Mouse (Mus musculus) limb, embryonic 12.5 days (tissue): ENCODE data around the gene Acss1. TPM values are rescaled to one million over a fixed set of nuclear protein-coding genes. Genes with fewer than 3 reads are reported as not detected.

Source experiments
- ATAC-seq: fragments of 200-750 bp; cut with Nextera tagmentation; 2 replicates; pipeline ENCODE4 v1.8.0; 2017; ENCODE audit warnings: low read depth, moderate TSS enrichment; ENCODE audit not compliant: insufficient number of reproducible peaks, insufficient read depth, low FRiP score, low TSS enrichment
- H3K27ac ChIP-seq: fragments of 300-500 bp; sonication (generic); 2 replicates; pipeline ENCODE4 v1.5.1; 2016; ENCODE audit warnings: mild to moderate bottlenecking, moderate library complexity
- H3K27me3 ChIP-seq: fragments of 300-500 bp; sonication (generic); 2 replicates; pipeline ENCODE4 v1.6.1; 2016; ENCODE audit warnings: mild to moderate bottlenecking, moderate library complexity
- H3K36me3 ChIP-seq: fragments of 300-500 bp; sonication (generic); 2 replicates; pipeline ENCODE4 v1.6.1; 2016; ENCODE audit warnings: mild to moderate bottlenecking, moderate library complexity
- H3K4me1 ChIP-seq: fragments of 300-500 bp; sonication (generic); replicated peaks from 2 replicates; pipeline ENCODE4 v1.6.1; 2016
- H3K4me2 ChIP-seq: fragments of 300-500 bp; sonication (generic); 2 replicates; pipeline ENCODE4 v1.6.1; 2016; ENCODE audit warnings: mild to moderate bottlenecking, moderate library complexity
- H3K4me3 ChIP-seq: fragments of 300-500 bp; sonication (generic); replicated peaks from 2 replicates; pipeline ENCODE4 v1.5.1; 2016; ENCODE audit warnings: mild to moderate bottlenecking
- H3K9ac ChIP-seq: fragments of 300-500 bp; sonication (generic); replicated peaks from 2 replicates; pipeline ENCODE4 v1.6.1; 2016; ENCODE audit warnings: mild to moderate bottlenecking, moderate library complexity
- H3K9me3 ChIP-seq: fragments of 300-500 bp; sonication (generic); 2 replicates; pipeline ENCODE4 v1.6.1; 2016; ENCODE audit warnings: mild to moderate bottlenecking, moderate library complexity
- WGBS: fragments of 180-500 bp; shearing (Covaris S2); methylation state at CpG from one replicate; pipeline ENCODE4 v1.1.7; 2016; 5-methylcytosine and 5-hydroxymethylcytosine counted together
- polyA plus RNA-seq: library from polyadenylated mRNA; unstranded; fragments of >200 nt; fragmentation: Nextera tagmentation; extraction: Ambion mirVana; gene quantifications from 2 replicates; pipeline ENCODE4 v1.2.1, GENCODE M21; 2016

Gene Acss1
- polyA plus RNA-seq, 1 experiment from 2014 or later, result 5.2 TPM

- 87% methylated on average over 2 of the region's 2 CpGs for WGBS
- no peak overlapping the region for H3K4me3 ChIP-seq
- no peak for ATAC-seq
- peaks cover 3% of the 10 kb centered on the region; the same call in 1 of the 2 replicates for H3K9me3 ChIP-seq
- H3K27me3 ChIP-seq, result no peaks in the 10 kb centered on the region
- H3K27ac ChIP-seq, result no peak overlapping the region
- no peak overlapping the region for H3K4me2 ChIP-seq
- peaks cover 11% of the 10 kb centered on the region for H3K4me1 ChIP-seq
- no peak overlapping the region for H3K9ac ChIP-seq
- H3K36me3 ChIP-seq, result no peaks in the 10 kb centered on the region
These were observed 13.5 kb downstream of the Acss1 start for GRCm38 (mm10) chr2:150654814-150655213.

- no peaks in the 10 kb centered on the region for H3K27me3 ChIP-seq
- peak overlapping the region; percentile 35; the same call in 1 of the 2 replicates for H3K27ac ChIP-seq
These were observed 16.9 kb downstream of the Acss1 start for GRCm38 (mm10) chr2:150651366-150651765.

GRCm38 (mm10) chr2:150650511-150651074 is 17.7 kb downstream of the Acss1 start:
- Histone ChIP-seq H3K9me3 (no peaks in the 10 kb centered on the region), H3K27me3 (no peaks in the 10 kb centered on the region), H3K9ac (no peak overlapping the region), H3K4me3 (no peak overlapping the region), H3K4me2 (no peak overlapping the region), H3K27ac (peak overlapping the region; percentile 35; the same call in 1 of the 2 replicates), H3K36me3 (no peaks in the 10 kb centered on the region), H3K4me1 (peaks cover 14% of the 10 kb centered on the region)
- ATAC-seq, result peak; percentile 54; the same call in 1 of the 2 replicates
- 8% methylated on average over 7 of the region's 7 CpGs for WGBS

More at GRCm38 (mm10) chr2:150651366-150651765, 16.9 kb downstream of the Acss1 start:
- Histone ChIP-seq H3K9me3 (no peaks in the 10 kb centered on the region), H3K9ac (no peak overlapping the region), H3K4me1 (peaks cover 14% of the 10 kb centered on the region), H3K36me3 (no peaks in the 10 kb centered on the region), H3K4me3 (no peak overlapping the region), H3K4me2 (no peak overlapping the region)
- WGBS, result 65% methylated on average over 9 of the region's 9 CpGs
- no peak for ATAC-seq

GRCm38 (mm10) chr2:150648300-150648895 is 19.9 kb downstream of the Acss1 start:
- Histone ChIP-seq H3K4me1 (peaks cover 14% of the 10 kb centered on the region), H3K9ac (no peak overlapping the region), H3K27me3 (no peaks in the 10 kb centered on the region), H3K4me3 (no peak overlapping the region), H3K9me3 (no peaks in the 10 kb centered on the region), H3K4me2 (no peak overlapping the region), H3K36me3 (no peaks in the 10 kb centered on the region), H3K27ac (no peak overlapping the region)
- ATAC-seq, result no peak
- 55% methylated on average over 13 of the region's 13 CpGs for WGBS

GRCm38 (mm10) chr2:150647681-150648299 is 20.5 kb downstream of the Acss1 start:
- ATAC-seq, result no peak
- peaks cover 14% of the 10 kb centered on the region for H3K4me1 ChIP-seq
- 87% methylated on average over 14 of the region's 14 CpGs for WGBS

GRCm38 (mm10) chr2:150646411-150647121 is 21.7 kb downstream of the Acss1 start:
- no peaks in the 10 kb centered on the region for H3K27me3 ChIP-seq
- H3K4me1 ChIP-seq, result peaks cover 14% of the 10 kb centered on the region
- H3K4me3 ChIP-seq, result no peak overlapping the region
- no peaks in the 10 kb centered on the region for H3K9me3 ChIP-seq
- WGBS, result 78% methylated on average over 8 of the region's 8 CpGs
- no peak for ATAC-seq
- H3K4me2 ChIP-seq, result no peak overlapping the region
- H3K9ac ChIP-seq, result no peak overlapping the region
- H3K27ac ChIP-seq, result no peak overlapping the region
- H3K36me3 ChIP-seq, result no peaks in the 10 kb centered on the region

More at GRCm38 (mm10) chr2:150647681-150648299, 20.5 kb downstream of the Acss1 start:
- Histone ChIP-seq H3K27me3 (no peaks in the 10 kb centered on the region), H3K27ac (no peak overlapping the region), H3K4me3 (no peak overlapping the region), H3K9me3 (no peaks in the 10 kb centered on the region), H3K9ac (no peak overlapping the region), H3K36me3 (no peaks in the 10 kb centered on the region), H3K4me2 (no peak overlapping the region)

GRCm38 (mm10) chr2:150645225-150645624 is 23.1 kb downstream of the Acss1 start:
- Histone ChIP-seq H3K4me3 (no peak overlapping the region), H3K36me3 (no peaks in the 10 kb centered on the region), H3K9ac (no peak overlapping the region), H3K4me2 (no peak overlapping the region), H3K27ac (no peak overlapping the region), H3K4me1 (peaks cover 4% of the 10 kb centered on the region; the same call in 1 of the 2 replicates), H3K27me3 (no peaks in the 10 kb centered on the region), H3K9me3 (no peaks in the 10 kb centered on the region)
- 89% methylated on average over 4 of the region's 4 CpGs for WGBS
- no peak for ATAC-seq

- H3K9ac ChIP-seq, result no peak overlapping the region
- H3K36me3 ChIP-seq, result no peaks in the 10 kb centered on the region
- no peak overlapping the region for H3K27ac ChIP-seq
- WGBS, result 80% methylated on average over 8 of the region's 8 CpGs
- H3K27me3 ChIP-seq, result no peaks in the 10 kb centered on the region
- H3K4me3 ChIP-seq, result no peak overlapping the region
- H3K4me2 ChIP-seq, result no peak overlapping the region
- no peaks in the 10 kb centered on the region for H3K4me1 ChIP-seq
- ATAC-seq, result no peak
- no peaks in the 10 kb centered on the region for H3K9me3 ChIP-seq
These were observed 24.4 kb downstream of the Acss1 start for GRCm38 (mm10) chr2:150643726-150644415.

- Histone ChIP-seq H3K9me3 (no peaks in the 10 kb centered on the region), H3K4me1 (no peaks in the 10 kb centered on the region), H3K36me3 (no peaks in the 10 kb centered on the region), H3K4me3 (no peak overlapping the region), H3K27me3 (no peaks in the 10 kb centered on the region), H3K27ac (no peak overlapping the region), H3K4me2 (no peak overlapping the region), H3K9ac (no peak overlapping the region)
- ATAC-seq, result no peak
- WGBS, result 88% methylated on average over 1 of the region's 1 CpGs
These were observed 25.1 kb downstream of the Acss1 start for GRCm38 (mm10) chr2:150643166-150643565.

- no peak overlapping the region for H3K4me2 ChIP-seq
- no peak for ATAC-seq
- H3K27ac ChIP-seq, result no peak overlapping the region
- no peaks in the 10 kb centered on the region for H3K36me3 ChIP-seq
- H3K4me1 ChIP-seq, result no peaks in the 10 kb centered on the region
- 39% methylated on average over 2 of the region's 2 CpGs for WGBS
- H3K4me3 ChIP-seq, result no peak overlapping the region
- H3K9ac ChIP-seq, result no peak overlapping the region
- H3K9me3 ChIP-seq, result no peaks in the 10 kb centered on the region
- no peaks in the 10 kb centered on the region; the same call in 1 of the 2 replicates for H3K27me3 ChIP-seq
These were observed 29.9 kb downstream of the Acss1 start for GRCm38 (mm10) chr2:150638370-150638733.
